Mouse (Mus musculus): ENCODE data around the gene Megf11.

- no peak for TF ChIP-seq CTCF (IDR thresholded peaks at IDR 0.05; ENCODE audit: insufficient read depth, low read length)
- no peak for TF ChIP-seq POLR2A (IDR thresholded peaks at IDR 0.05; ENCODE audit: borderline replicate concordance, extremely low read depth, low read depth, low read length)
Measured at GRCm38 (mm10) chr9:64719526-64720163, 334.2 kb downstream of the Megf11 start.
